Mouse (Mus musculus) cerebellum, adult 2 months (tissue): ENCODE data around the gene Stx4a.

Experiments
- CTCF ChIP-seq: fragments of 200-500 bp; IDR thresholded peaks from 2 replicates; pipeline ENCODE4 v1.5.1; 2011; ENCODE audit warnings: low read depth, mild to moderate bottlenecking, control low read depth, low read length, moderate library complexity, borderline replicate concordance; ENCODE audit not compliant: insufficient read depth
- POLR2A ChIP-seq: fragments of 200-500 bp; IDR thresholded peaks from 2 replicates; pipeline ENCODE4 v1.6.1; 2011; ENCODE audit warnings: low read length, control low read depth, borderline replicate concordance; ENCODE audit not compliant: insufficient read depth

DNA sequence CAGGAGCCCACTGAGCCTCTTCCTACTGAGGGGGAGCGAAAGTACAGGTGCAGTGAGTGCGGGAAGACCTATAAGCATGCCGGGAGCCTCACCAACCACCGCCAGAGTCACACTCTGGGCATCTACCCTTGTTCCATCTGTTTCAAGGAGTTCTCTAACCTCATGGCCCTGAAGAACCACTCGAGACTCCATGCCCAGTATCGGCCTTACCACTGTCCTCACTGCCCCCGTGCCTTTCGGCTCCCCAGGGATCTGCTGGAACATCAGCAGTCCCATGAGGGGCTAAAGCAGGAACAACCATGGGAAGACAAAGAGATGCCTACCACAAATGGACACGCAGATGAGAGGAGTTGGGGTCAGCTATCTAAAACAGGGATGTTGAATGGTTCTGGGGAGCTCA lies 55.2 kb downstream of the Stx4a start:
- TF ChIP-seq CTCF: no peak
- TF ChIP-seq POLR2A: no peak
